Mouse (Mus musculus) erythroblast, embryonic 14.5 days (primary cell): ENCODE measurements around the gene Tmprss12. TPM values are rescaled to one million over a fixed set of nuclear protein-coding genes. Genes with fewer than 3 reads are reported as not detected.
"Not testable (repeated sequence)": the region's sequence is repeated elsewhere in the genome, so short reads cannot be mapped to it uniquely, and the experiment has no call there.

ENCODE experiments used
- H3K27me3 ChIP-seq: 2 replicates; pipeline ENCODE4 v1.6.1; 2012; ENCODE audit warnings: inconsistent platforms; ENCODE audit not compliant: control insufficient read depth
- H3K36me3 ChIP-seq: 2 replicates; pipeline ENCODE4 v1.6.1; 2012; ENCODE audit warnings: mild to moderate bottlenecking, inconsistent platforms; ENCODE audit not compliant: control insufficient read depth
- H3K4me1 ChIP-seq: 2 replicates; pipeline ENCODE4 v1.6.1; 2012; ENCODE audit warnings: inconsistent platforms; ENCODE audit not compliant: control insufficient read depth
- H3K4me3 ChIP-seq: replicated peaks from 2 replicates; pipeline ENCODE3; 2012; ENCODE audit warnings: moderate library complexity, mild to moderate bottlenecking, inconsistent platforms
- H3K9me3 ChIP-seq: 2 replicates; pipeline ENCODE4 v1.6.1; 2012; ENCODE audit warnings: low read length, inconsistent platforms, mixed read lengths; ENCODE audit not compliant: control insufficient read depth
- GATA1 ChIP-seq: IDR thresholded peaks from 2 replicates; pipeline ENCODE4 v1.6.1; 2012; ENCODE audit warnings: low read length, inconsistent platforms, mixed read lengths
- TAL1 ChIP-seq: IDR thresholded peaks from 3 replicates; pipeline ENCODE4 v1.6.1; 2012; ENCODE audit warnings: low read length, inconsistent platforms, mixed read lengths
- polyA plus RNA-seq: library from polyadenylated mRNA; stranded (reverse); fragments of >175 nt; gene quantifications from 2 replicates; pipeline ENCODE4 v1.2.3, GENCODE M21; 2012

The Tmprss12 gene
- polyA plus RNA-seq, 1 experiment, result not detected

- Histone ChIP-seq H3K27me3 (no peaks in the 10 kb centered on the region; the same call in 1 of the 2 replicates), H3K4me3 (no peak overlapping the region), H3K9me3 (peaks cover 4% of the 10 kb centered on the region; the same call in 1 of the 2 replicates), H3K36me3 (no peaks in the 10 kb centered on the region), H3K4me1 (no peaks in the 10 kb centered on the region)
- no peak for TF ChIP-seq GATA1
- no peak for TF ChIP-seq TAL1
Observed at GRCm38 (mm10) chr15:100269776-100270175, 10.9 kb upstream of the Tmprss12 start.

GRCm38 (mm10) chr15:100270609-100271008 lies 10.0 kb upstream of the Tmprss12 start:
- not testable (repeated sequence) for H3K9me3 ChIP-seq, H3K4me1 ChIP-seq, H3K27me3 ChIP-seq, H3K4me3 ChIP-seq, H3K36me3 ChIP-seq

- Histone ChIP-seq H3K4me3 (no peak overlapping the region), H3K36me3 (no peaks in the 10 kb centered on the region), H3K4me1 (no peaks in the 10 kb centered on the region), H3K9me3 (peaks cover 4% of the 10 kb centered on the region; the same call in 1 of the 2 replicates), H3K27me3 (no peaks in the 10 kb centered on the region; the same call in 1 of the 2 replicates)
- TF ChIP-seq GATA1 (no peak), TAL1 (no peak)
Observed at GRCm38 (mm10) chr15:100271411-100271810, 9.2 kb upstream of the Tmprss12 start.

- H3K4me1 ChIP-seq, H3K27me3 ChIP-seq, H3K4me3 ChIP-seq, H3K9me3 ChIP-seq, H3K36me3 ChIP-seq: not testable (repeated sequence)
Observed at GRCm38 (mm10) chr15:100273791-100274308, 6.8 kb upstream of the Tmprss12 start.

- no peak overlapping the region for H3K4me3 ChIP-seq
- H3K9me3 ChIP-seq, result peaks cover 4% of the 10 kb centered on the region; the same call in 1 of the 2 replicates
- H3K4me1 ChIP-seq, result no peaks in the 10 kb centered on the region
- H3K27me3 ChIP-seq, result no peaks in the 10 kb centered on the region; the same call in 1 of the 2 replicates
- H3K36me3 ChIP-seq, result no peaks in the 10 kb centered on the region
- no peak for TF ChIP-seq GATA1
- no peak for TF ChIP-seq TAL1
Observed at GRCm38 (mm10) chr15:100274790-100275559, 5.7 kb upstream of the Tmprss12 start.

- no peaks in the 10 kb centered on the region for H3K4me1 ChIP-seq
Observed at GRCm38 (mm10) chr15:100276403-100276802, 4.2 kb upstream of the Tmprss12 start.

GRCm38 (mm10) chr15:100277586-100277985 lies 3.1 kb upstream of the Tmprss12 start:
- peaks cover 10% of the 10 kb centered on the region for H3K9me3 ChIP-seq

More at GRCm38 (mm10) chr15:100276403-100276802, 4.2 kb upstream of the Tmprss12 start:
- TF ChIP-seq TAL1, result no peak
- Histone ChIP-seq H3K27me3 (no peaks in the 10 kb centered on the region; the same call in 1 of the 2 replicates), H3K9me3 (peaks cover 10% of the 10 kb centered on the region), H3K4me3 (no peak overlapping the region), H3K36me3 (no peaks in the 10 kb centered on the region; the same call in 1 of the 2 replicates)

GRCm38 (mm10) chr15:100288980-100289379 lies 8.3 kb downstream of the Tmprss12 start:
- no peak for TF ChIP-seq GATA1
- TF ChIP-seq TAL1, result no peak

More at GRCm38 (mm10) chr15:100277586-100277985, 3.1 kb upstream of the Tmprss12 start:
- H3K27me3 ChIP-seq, result no peaks in the 10 kb centered on the region; the same call in 1 of the 2 replicates
- no peak overlapping the region for H3K4me3 ChIP-seq
- H3K36me3 ChIP-seq, result no peaks in the 10 kb centered on the region; the same call in 1 of the 2 replicates
- no peak for TF ChIP-seq GATA1
- no peak for TF ChIP-seq TAL1
- H3K4me1 ChIP-seq, result no peaks in the 10 kb centered on the region

GRCm38 (mm10) chr15:100290858-100291257 lies 10.2 kb downstream of the Tmprss12 start:
- H3K9me3 ChIP-seq, result no peaks in the 10 kb centered on the region
- no peaks in the 10 kb centered on the region for H3K27me3 ChIP-seq
- no peaks in the 10 kb centered on the region for H3K4me1 ChIP-seq
- TF ChIP-seq TAL1, result no peak
- no peak for TF ChIP-seq GATA1
- no peak overlapping the region for H3K4me3 ChIP-seq
- H3K36me3 ChIP-seq, result no peaks in the 10 kb centered on the region

More at GRCm38 (mm10) chr15:100288980-100289379, 8.3 kb downstream of the Tmprss12 start:
- Histone ChIP-seq H3K4me1 (no peaks in the 10 kb centered on the region), H3K27me3 (no peaks in the 10 kb centered on the region), H3K36me3 (no peaks in the 10 kb centered on the region), H3K4me3 (no peak overlapping the region), H3K9me3 (no peaks in the 10 kb centered on the region)

GRCm38 (mm10) chr15:100292326-100292725 lies 11.7 kb downstream of the Tmprss12 start:
- TF ChIP-seq GATA1, result no peak
- no peak for TF ChIP-seq TAL1
- Histone ChIP-seq H3K27me3 (no peaks in the 10 kb centered on the region), H3K36me3 (no peaks in the 10 kb centered on the region), H3K9me3 (no peaks in the 10 kb centered on the region), H3K4me1 (no peaks in the 10 kb centered on the region), H3K4me3 (no peak overlapping the region)
